Mouse (Mus musculus): ENCODE measurements at regions not wholly inside any gene's neighbourhood (a gene's known extent, or its start where the extent isn't known, plus 50 kb on each side); places are given as distances from the start of the nearest gene placed in this dataset.

- H3K4me3 ChIP-seq (replicated peaks in 1 of 3; ENCODE audit: low read depth in 2 of 3, low read length in 2 of 3, poor library complexity in 1 of 3): no peak overlapping the region
- dilution Hi-C loops (cut with MboI; ENCODE audit: extremely low pct_ligation_motif_present, extremely low pct_unique_long_range_greater_than_20kb, low sequenced_read_pairs): no loop called here
- no peaks in the 10 kb centered on the region for H3K9me3 ChIP-seq (replicated peaks; ENCODE audit: low read length)
- no peaks in the 10 kb centered on the region for H3K27me3 ChIP-seq (replicated peaks)
- H3K4me1 ChIP-seq (ENCODE audit: control insufficient read depth in 1 of 2, insufficient read depth in 2 of 2): peaks cover 0 to 7% of the 10 kb centered on the region in 2 experiments; a peak in 1 of 4 replicates
- H3K36me3 ChIP-seq (replicated peaks in 1 of 2; ENCODE audit: control insufficient read depth in 1 of 2, insufficient read depth in 1 of 2, low read length in 1 of 2): no peaks in the 10 kb centered on the region
- H3K4me2 ChIP-seq (ENCODE audit: insufficient read depth, low read depth, poor library complexity, severe bottlenecking): no peak overlapping the region
- DNase-seq (ENCODE audit: extremely low read depth): no peak
- TF ChIP-seq JUND (conservative IDR thresholded peaks at IDR 0.05; ENCODE audit: low read depth, low read length): no peak
- no peaks in the 10 kb centered on the region for H3K79me2 ChIP-seq (replicated peaks; ENCODE audit: control insufficient read depth, extremely low read depth, insufficient read depth, poor library complexity, severe bottlenecking)
- in situ Hi-C loops (cut with MboI; ENCODE audit: low pct_ligation_motif_present, low pct_unique_long_range_greater_than_20kb, low sequenced_read_pairs): no loop called here
- H3K27ac ChIP-seq (ENCODE audit: insufficient read depth, low read depth): no peak overlapping the region
- H3K9ac ChIP-seq (ENCODE audit: insufficient read depth, low read depth): no peak overlapping the region
These were observed 338.4 kb downstream of the Kcnrg start for GRCm38 (mm10) chr14:61945659-61946058.

DNA sequence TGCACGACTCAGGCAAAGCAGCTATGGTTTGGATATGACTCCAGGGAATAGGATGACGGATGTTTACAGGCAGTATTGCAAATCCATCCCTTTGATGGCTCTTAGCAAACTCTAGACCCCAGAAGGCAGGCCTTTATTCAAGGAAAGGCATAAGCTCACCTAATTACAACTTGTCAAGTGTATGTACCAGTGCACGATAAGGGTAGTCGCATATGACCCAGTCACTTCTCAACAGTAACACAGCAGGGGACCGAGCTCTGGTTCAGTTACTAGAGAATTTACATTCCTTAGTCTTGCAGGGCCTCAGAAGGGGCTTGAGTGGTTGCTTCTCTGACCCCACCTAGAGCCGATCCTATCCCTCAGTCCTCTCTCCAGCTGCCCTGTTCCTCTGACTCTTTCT lies 342.2 kb downstream of the Kcnrg start:
- no peak overlapping the region for H3K4me2 ChIP-seq (ENCODE audit: insufficient read depth, low read depth, poor library complexity, severe bottlenecking)
- H3K9ac ChIP-seq (ENCODE audit: insufficient read depth, low read depth): no peak overlapping the region
- TF ChIP-seq RAD21 (IDR thresholded peaks at IDR 0.05; ENCODE audit: low read depth, low read length) (no peak), ZMIZ1 (IDR thresholded peaks at IDR 0.05; ENCODE audit: low read depth, low read length) (no peak), CTCF (conservative IDR thresholded peaks at IDR 0.05 in 1 of 2, IDR thresholded peaks at IDR 0.05 in 1 of 2; ENCODE audit: low read depth in 2 of 2, low read length in 2 of 2) (no peak), NRF1 (IDR thresholded peaks at IDR 0.05; ENCODE audit: low read depth, low read length) (no peak), E2F4 (IDR thresholded peaks at IDR 0.05; ENCODE audit: insufficient replicate concordance, low read depth, low read length) (no peak), MXI1 (IDR thresholded peaks at IDR 0.05; ENCODE audit: low read depth, low read length) (no peak), ETS1 (conservative IDR thresholded peaks at IDR 0.05; ENCODE audit: low read depth, low read length) (no peak), KAT2A (IDR thresholded peaks at IDR 0.05; ENCODE audit: insufficient replicate concordance, low read length) (no peak), NELFE (IDR thresholded peaks at IDR 0.05; ENCODE audit: low read depth, low read length) (no peak), HCFC1 (IDR thresholded peaks at IDR 0.05; ENCODE audit: low read depth, low read length) (no peak), SIN3A (IDR thresholded peaks at IDR 0.05; ENCODE audit: low read length) (no peak), CHD1 (IDR thresholded peaks at IDR 0.05; ENCODE audit: low read depth, low read length) (no peak), MYC (IDR thresholded peaks at IDR 0.05; ENCODE audit: low read depth, low read length) (no peak)
- H3K4me1 ChIP-seq (ENCODE audit: control insufficient read depth in 1 of 2, insufficient read depth in 2 of 2): peaks cover 6 to 16% of the 10 kb centered on the region in 2 experiments
- H3K27me3 ChIP-seq (replicated peaks): no peaks in the 10 kb centered on the region
- in situ Hi-C loops (cut with MboI; ENCODE audit: low pct_ligation_motif_present, low pct_unique_long_range_greater_than_20kb, low sequenced_read_pairs) (no loop called here), dilution Hi-C loops (cut with MboI; ENCODE audit: extremely low pct_ligation_motif_present, extremely low pct_unique_long_range_greater_than_20kb, low sequenced_read_pairs) (no loop called here)
- no peak for DNase-seq (ENCODE audit: extremely low read depth)
- no peaks in the 10 kb centered on the region for H3K36me3 ChIP-seq (replicated peaks in 1 of 2; ENCODE audit: control insufficient read depth in 1 of 2, insufficient read depth in 1 of 2, low read length in 1 of 2)
- H3K27ac ChIP-seq (ENCODE audit: insufficient read depth, low read depth): no peak overlapping the region
- no peaks in the 10 kb centered on the region for H3K79me2 ChIP-seq (replicated peaks; ENCODE audit: control insufficient read depth, extremely low read depth, insufficient read depth, poor library complexity, severe bottlenecking)
- H3K4me3 ChIP-seq (replicated peaks in 1 of 3; ENCODE audit: low read depth in 2 of 3, low read length in 2 of 3, poor library complexity in 1 of 3): no peak overlapping the region
- no peaks in the 10 kb centered on the region for H3K9me3 ChIP-seq (replicated peaks; ENCODE audit: low read length)

- Histone ChIP-seq H3K4me2 (ENCODE audit: insufficient read depth, low read depth, poor library complexity, severe bottlenecking) (no peak overlapping the region), H3K9me3 (replicated peaks; ENCODE audit: low read length) (no peaks in the 10 kb centered on the region), H3K4me1 (ENCODE audit: control insufficient read depth in 1 of 2, insufficient read depth in 2 of 2) (peaks cover 6 to 16% of the 10 kb centered on the region in 2 experiments), H3K36me3 (replicated peaks in 1 of 2; ENCODE audit: control insufficient read depth in 1 of 2, insufficient read depth in 1 of 2, low read length in 1 of 2) (no peaks in the 10 kb centered on the region), H3K27ac (ENCODE audit: insufficient read depth, low read depth) (no peak overlapping the region), H3K4me3 (replicated peaks in 1 of 3; ENCODE audit: low read depth in 2 of 3, low read length in 2 of 3, poor library complexity in 1 of 3) (no peak overlapping the region), H3K27me3 (replicated peaks) (no peaks in the 10 kb centered on the region), H3K79me2 (replicated peaks; ENCODE audit: control insufficient read depth, extremely low read depth, insufficient read depth, poor library complexity, severe bottlenecking) (no peaks in the 10 kb centered on the region), H3K9ac (ENCODE audit: insufficient read depth, low read depth) (no peak overlapping the region)
- TF ChIP-seq CHD2 (IDR thresholded peaks at IDR 0.05; ENCODE audit: low read length) (no peak), ZKSCAN1 (IDR thresholded peaks at IDR 0.05; ENCODE audit: borderline replicate concordance, low read depth, low read length) (no peak), ZNF384 (IDR thresholded peaks at IDR 0.05; ENCODE audit: low read depth, low read length) (no peak), JUND (conservative IDR thresholded peaks at IDR 0.05; ENCODE audit: low read depth, low read length) (no peak), KAT2A (IDR thresholded peaks at IDR 0.05; ENCODE audit: insufficient replicate concordance, low read length) (no peak), NELFE (IDR thresholded peaks at IDR 0.05; ENCODE audit: low read depth, low read length) (no peak), RAD21 (IDR thresholded peaks at IDR 0.05; ENCODE audit: low read depth, low read length) (no peak), USF2 (conservative IDR thresholded peaks at IDR 0.05; ENCODE audit: low read depth, low read length) (no peak), GABPA (IDR thresholded peaks at IDR 0.05; ENCODE audit: insufficient replicate concordance, low read depth, low read length) (no peak)
- in situ Hi-C loops (cut with MboI; ENCODE audit: low pct_ligation_motif_present, low pct_unique_long_range_greater_than_20kb, low sequenced_read_pairs) (no loop called here), dilution Hi-C loops (cut with MboI; ENCODE audit: extremely low pct_ligation_motif_present, extremely low pct_unique_long_range_greater_than_20kb, low sequenced_read_pairs) (no loop called here)
- DNase-seq (ENCODE audit: extremely low read depth): no peak
These were observed 342.4 kb upstream of the Rnaseh2b start for GRCm38 (mm10) chr14:61950004-61950403.

Data from CH12.LX (cell line).